Mouse (Mus musculus) C2C12 (cell line): ENCODE results near the gene Stk40.

Experiments
- CEBPB ChIP-seq: IDR thresholded peaks from one replicate; pipeline ENCODE4 v1.6.1; 2011; ENCODE audit warnings: low read depth, mild to moderate bottlenecking, control low read depth, moderate library complexity
- CTCF ChIP-seq: IDR thresholded peaks from one replicate; pipeline ENCODE4 v1.5.1; 2011; ENCODE audit not compliant: control insufficient read depth, insufficient read depth, insufficient read length
- FOSL1 ChIP-seq: IDR thresholded peaks from one replicate; pipeline ENCODE4 v1.8.0; 2011; ENCODE audit warnings: mild to moderate bottlenecking, low read length; ENCODE audit not compliant: poor library complexity, insufficient read depth, severe bottlenecking
- MAX ChIP-seq: IDR thresholded peaks from one replicate; pipeline ENCODE4 v1.6.1; 2011; ENCODE audit warnings: mild to moderate bottlenecking, control low read depth
- MYOG ChIP-seq: IDR thresholded peaks from one replicate; pipeline ENCODE4 v1.6.1; 2011; ENCODE audit not compliant: control insufficient read depth, insufficient read length; ENCODE audit errors: extremely low read depth
- USF1 ChIP-seq: IDR thresholded peaks from one replicate; pipeline ENCODE4 v1.6.1; 2011; ENCODE audit warnings: low read depth, mild to moderate bottlenecking, control low read depth, moderate library complexity

- TF ChIP-seq CTCF (no peak), MAX (no peak), CEBPB (no peak), MYOG (no peak), USF1 (no peak), FOSL1 (no peak)
Observed at GRCm38 (mm10) chr4:126120506-126120905, 16.7 kb downstream of the Stk40 start.
